Mouse (Mus musculus): ENCODE results near the gene Gm49450.
A peak's percentile ranks its signal among the peaks of the same experiment; 100 is the strongest.
"Not testable (repeated sequence)": the region's sequence is repeated elsewhere in the genome, so short reads cannot be mapped to it uniquely, and the experiment has no call there.

The Gm49450 gene

DNA sequence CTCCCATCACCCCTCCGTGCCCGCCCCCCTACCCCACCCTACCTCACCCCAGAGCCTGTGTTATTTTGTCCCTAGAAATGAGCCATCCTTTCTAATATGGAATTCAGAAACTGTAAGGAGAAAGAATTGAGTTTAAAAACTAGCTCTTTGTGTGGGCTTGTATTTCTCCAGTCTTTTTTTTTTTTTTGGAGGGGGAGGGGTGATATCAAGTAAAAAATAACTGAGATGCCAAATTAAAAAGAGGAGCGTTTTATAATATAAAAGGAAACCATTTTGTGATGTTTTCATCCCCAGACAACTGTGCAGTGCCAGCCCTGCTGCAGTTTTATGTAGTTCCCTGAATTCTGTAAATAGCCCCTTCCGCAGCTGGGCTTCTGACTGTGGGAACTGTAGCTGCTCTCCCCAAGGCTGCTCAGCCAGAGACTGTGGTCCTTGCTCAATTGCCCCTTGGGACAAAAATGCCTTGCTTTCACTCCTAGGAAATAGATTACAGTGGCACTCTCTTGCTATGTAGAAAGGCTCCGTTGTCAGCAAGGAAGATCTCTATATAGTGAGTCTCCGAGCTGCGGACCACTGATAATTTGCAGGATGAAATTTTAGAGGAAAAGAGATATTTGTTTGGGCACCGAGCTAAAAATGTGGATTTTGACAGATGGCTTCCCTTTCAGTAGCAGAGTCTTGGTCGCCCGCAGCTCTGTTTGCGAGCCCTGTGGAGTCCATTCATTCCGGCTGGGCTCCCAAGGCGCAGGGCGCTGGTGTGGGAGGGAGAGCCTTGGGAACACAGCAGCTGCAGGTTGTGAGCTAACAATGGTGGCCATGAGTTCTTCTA, 1.3 kb upstream of the Gm49450 start:
- peak in 1 of 2 experiments; percentile 57 for DNase-seq (ENCODE audit: low spot score in 2 of 2)

DNA sequence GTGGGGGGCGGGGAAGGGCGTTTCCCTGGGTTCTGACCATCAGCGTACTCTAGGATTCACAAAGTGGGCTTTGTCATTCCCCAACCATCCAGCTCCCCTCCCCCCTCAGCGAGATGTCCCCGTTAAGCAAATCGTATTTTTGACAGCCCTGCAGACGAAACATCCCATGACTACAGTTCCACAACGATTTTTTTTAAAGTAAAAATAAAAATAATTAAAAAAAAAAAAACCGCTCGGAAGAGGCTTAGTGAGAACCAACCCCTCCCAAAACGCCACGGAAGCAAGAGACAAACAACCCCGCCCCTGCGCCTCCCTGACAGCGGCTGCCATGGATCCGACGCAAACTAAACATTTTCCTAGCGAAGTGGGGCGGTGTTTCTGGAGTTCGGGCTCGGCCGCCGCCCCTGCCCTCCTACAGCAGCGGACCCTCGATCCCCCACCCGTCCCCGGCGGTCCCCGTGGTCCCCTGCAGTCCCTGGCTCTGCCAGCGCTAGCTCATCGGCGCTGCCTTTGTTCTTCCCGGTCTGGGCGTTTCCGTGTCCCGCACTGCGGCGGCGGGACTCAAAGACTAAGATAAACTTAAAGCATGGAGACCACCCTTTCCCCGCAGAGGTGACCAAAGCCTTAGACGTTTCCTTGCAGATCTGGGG, 475 bp downstream of the Gm49450 start:
- DNase-seq (ENCODE audit: low spot score in 2 of 2): peak in 1 of 2 experiments; percentile 64

DNA sequence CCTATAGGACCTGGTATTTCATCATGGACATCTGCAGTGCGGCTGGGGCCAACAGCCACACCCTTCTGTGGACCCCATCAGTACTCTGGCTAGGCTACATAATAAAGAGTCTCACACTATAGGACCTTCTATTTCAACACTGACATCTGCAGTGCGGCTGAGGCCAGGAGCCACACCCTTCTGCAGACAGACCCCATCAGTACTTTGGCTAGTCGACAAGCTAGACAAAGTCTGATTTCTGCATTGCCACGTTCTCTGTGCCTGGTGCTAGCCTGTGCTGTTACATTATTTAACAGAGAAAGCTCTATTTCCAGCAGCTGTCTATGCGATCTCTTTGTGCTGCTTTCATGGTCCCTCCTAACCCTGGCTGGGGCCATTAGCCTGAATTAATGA, 1.3 kb downstream of the Gm49450 start:
- DNase-seq (ENCODE audit: low spot score in 2 of 2): no peak

DNA sequence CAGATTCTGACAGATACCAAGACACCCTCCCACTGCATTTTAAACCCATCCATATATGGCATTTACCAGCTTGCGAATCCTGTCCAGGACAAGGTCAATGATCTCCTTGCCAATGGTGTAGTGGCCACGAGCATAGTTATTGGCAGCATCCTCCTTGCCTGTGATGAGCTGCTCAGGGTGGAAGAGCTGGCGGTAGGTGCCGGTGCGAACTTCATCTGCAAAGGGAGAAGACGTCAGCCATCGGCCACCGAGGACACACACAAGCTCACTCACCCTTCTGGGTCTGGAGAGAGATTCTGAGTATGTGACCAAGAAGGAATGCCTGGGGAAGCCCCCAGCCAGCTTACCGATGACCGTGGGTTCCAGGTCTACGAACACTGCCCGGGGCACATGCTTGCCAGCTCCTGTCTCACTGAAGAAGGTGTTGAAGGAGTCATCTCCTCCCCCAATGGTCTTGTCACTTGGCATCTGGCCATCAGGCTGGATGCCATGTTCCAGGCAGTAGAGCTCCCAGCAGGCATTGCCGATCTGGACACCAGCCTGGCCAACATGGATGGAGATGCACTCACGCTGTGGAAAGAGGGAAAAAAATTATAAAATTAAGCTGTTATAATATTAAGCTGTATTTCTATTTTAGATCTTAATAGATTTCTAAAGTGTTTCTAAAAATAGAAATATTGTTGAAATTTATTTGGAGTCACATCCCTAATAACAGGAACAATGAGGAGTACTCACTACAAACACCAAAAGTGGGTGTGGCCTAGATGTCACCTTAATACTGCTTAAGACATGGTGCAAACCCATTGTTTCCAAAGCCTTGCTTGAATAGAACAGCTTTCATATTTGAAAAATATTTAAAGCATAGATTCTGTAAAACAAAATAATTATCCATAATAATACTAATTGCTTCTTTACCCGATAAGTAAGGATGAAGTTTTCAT, 2.0 kb downstream of the Gm49450 start:
- DNase-seq (ENCODE audit: low spot score in 2 of 2): not testable (repeated sequence)

DNA sequence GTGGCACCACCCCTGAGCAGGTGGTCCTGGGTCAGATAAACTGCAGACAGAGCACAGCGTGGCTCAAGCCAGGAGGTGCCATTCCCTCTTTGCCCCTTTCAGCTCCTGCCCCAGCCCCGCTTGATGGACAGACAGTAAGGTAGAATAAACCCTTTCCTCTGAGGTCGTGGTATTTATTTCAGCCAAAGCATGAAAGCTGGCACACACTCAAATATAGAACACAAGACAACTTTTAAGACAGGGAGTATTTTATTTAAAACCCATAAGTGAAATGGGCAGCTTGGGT, 3.8 kb downstream of the Gm49450 start:
- no peak for DNase-seq (ENCODE audit: low spot score in 2 of 2)

DNA sequence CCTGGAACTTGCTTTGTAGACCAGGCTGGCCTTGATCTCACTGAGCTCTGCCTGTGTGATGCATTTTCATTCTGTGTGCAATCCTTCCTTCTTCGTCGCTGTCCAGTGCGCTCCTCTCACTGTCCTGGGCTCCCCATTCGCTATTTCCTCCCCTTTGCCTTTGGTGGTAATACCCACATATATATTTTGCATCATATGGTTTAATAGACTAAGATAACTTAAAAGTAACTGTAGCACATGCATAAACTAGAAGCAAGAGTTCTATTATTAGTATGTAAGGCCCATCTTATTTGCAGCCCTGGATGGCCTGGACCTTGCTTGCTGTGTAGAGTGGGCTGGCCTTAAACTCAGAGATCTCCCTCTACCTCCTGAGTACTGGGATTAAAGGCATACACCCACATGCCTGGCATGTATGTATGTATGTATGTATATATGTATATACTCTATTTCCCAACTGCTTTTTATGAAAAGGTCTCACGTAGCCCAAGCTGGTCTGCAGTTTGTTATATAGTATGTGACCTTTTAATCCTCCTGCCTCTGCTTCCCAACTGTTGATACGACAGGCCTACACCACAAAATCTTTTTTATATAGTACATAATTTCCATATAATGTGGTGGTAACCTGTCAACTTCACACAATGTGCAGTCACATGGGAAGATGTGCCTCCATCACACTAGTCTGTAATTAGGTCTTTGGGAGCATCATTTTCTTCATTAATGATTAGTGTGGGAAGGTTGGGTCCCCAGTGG, 4.3 kb downstream of the Gm49450 start:
- DNase-seq (ENCODE audit: low spot score in 2 of 2): no peak

DNA sequence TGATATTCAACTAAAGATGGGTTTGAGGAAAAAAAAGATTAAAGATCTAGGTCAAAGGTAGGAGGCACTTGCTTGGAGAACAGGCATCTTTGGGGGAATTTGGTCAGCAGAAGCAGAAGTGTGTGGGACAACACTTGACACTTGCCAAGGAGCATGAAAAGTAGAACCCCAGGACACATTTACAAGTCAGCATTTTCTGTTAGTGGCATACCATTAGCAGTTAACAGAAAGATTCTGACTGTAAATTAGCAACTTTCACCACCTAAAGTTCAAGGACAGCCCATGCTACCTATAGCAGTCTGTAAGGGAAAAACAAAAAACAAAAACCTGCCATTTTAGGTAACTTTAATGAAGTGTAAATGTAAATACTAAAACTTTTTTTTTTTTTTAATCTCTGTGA, 5.0 kb downstream of the Gm49450 start:
- DNase-seq (ENCODE audit: low spot score in 2 of 2): no peak

DNA sequence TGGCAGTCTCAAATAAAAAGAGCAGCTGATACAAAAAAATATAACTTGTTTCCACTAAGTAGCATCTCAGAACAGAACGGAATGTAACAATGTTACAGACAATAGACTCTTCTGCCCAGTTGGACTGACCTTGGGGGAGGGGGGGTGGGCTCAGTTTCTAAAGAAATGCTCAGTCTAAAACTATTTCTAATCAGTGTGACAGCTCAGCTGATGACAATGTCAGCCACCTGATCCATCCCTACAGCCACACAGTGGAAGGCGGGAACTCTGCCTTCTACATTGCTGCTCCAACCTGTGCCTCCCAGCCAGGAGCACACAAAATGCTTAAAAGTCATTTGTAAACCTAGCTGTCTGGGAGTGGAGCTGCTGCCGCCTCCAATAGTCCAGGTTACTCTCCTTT, 5.5 kb downstream of the Gm49450 start:
- no peak for DNase-seq (ENCODE audit: low spot score in 2 of 2)

DNA sequence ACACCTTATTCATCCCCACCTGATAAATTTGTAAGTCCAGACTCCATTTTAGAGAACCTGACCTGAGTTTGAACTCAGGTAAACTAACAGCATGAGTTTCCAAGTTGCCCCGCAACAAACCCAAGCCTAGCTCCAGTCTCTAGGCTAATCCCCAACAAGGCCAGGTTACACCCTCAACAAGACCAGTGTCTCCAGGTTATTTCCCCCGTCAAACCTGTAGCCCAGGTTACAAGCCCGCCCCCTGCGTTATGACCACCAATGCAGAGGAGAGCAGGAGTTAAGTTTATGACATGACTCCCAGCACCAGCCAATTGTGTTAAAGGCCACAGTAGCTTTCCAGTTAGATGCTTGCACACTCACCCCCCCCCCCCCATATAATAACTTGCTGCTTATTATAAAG, 10.2 kb downstream of the Gm49450 start:
- no peak for DNase-seq (ENCODE audit: low spot score in 2 of 2)

DNA sequence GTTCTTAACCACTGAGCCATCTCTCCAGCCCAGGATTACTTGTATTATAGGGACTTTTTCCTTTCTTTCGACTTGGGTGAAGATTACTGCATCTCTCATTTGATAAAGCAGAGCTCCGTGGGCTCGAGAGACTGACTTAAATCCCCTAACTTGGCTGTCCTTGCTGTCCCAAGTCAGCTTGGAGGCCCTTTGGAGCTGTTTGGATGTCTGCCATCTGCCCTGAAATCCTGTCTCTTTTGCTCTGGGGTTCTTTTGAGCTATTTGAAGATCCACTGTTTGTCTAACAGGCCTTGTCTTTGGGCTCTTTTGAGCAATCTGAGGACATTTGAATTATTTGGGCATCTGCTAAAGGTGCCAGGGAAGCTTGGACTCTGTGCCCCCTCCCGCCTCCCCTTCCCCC, 11.3 kb downstream of the Gm49450 start:
- no peak for DNase-seq (ENCODE audit: low spot score in 2 of 2)

DNA sequence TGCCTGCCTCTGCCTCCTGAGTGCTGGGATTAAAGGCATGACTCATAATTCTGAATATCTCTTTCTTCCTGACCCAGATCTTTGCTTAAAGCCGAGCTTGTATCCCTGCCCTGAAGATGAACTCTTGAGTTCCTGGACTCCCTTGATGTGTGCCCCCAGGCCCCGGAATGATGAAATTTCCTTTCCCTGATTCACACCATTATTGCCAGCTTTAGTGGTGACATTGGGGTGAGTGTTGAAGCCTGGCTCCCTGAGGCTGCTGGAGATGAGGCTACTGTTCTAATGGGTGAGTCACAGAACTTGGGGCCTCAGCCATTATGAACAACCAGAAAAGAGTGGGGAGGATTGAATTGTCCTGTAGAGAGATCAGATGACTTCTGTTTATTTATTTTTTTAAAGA, 11.8 kb downstream of the Gm49450 start:
- no peak for DNase-seq (ENCODE audit: low spot score in 2 of 2)

DNA sequence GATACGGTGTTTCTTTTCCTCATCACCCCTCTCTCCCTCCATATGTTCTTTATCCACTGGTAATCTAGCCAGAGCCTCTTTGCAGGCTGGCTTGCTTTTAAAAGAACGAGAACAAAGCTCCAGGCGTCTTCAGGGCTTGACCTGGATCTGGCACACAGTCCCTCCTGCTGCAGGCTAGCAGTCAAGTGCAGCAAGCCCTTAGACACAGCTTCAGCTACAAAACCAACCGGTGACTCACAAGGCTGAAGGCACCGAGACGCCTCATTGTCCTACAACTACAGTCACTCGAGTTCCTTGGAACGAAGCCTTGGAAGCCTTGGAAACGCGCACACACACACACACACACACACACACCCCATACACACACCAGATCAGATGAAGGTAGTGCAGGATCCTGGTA, 12.5 kb downstream of the Gm49450 start:
- no peak for DNase-seq (ENCODE audit: low spot score in 2 of 2)

DNA sequence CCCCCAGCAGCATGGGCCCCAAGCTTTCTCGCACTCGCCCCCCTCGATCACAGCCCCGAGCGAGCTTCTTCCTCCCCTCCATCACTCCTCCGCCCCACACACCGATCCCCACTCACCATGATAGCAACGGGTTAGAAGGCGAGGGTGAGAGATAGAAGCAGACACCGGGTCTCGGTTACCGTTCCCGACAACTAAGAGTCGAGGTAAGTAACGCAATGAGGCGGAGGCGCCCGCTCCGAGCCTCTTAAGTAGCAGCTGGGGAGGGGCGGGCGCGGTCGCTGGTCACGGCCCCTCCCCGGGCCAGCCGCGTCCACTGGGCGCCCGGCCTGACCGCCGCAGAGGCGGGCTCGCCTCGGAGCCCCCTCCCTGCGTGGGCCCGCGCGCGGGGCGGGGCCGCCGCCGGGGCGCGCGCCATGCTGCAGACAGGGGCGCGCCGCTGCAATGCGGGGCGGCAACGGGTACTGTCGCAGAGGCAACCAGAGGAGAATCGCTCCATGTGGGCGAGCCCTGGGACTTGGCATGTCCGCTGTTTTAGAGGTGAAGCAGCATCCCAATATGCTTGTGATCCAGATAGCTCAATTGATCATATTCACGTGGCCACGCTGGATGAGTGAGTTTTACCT, 19.0 kb downstream of the Gm49450 start, which contains the start of gene Tuba1b:
Tuba1b (minus strand) TSS at position 349 of the 623 bp plus-strand sequence.
- peak; percentile 90 for DNase-seq (ENCODE audit: low spot score in 2 of 2)

DNA sequence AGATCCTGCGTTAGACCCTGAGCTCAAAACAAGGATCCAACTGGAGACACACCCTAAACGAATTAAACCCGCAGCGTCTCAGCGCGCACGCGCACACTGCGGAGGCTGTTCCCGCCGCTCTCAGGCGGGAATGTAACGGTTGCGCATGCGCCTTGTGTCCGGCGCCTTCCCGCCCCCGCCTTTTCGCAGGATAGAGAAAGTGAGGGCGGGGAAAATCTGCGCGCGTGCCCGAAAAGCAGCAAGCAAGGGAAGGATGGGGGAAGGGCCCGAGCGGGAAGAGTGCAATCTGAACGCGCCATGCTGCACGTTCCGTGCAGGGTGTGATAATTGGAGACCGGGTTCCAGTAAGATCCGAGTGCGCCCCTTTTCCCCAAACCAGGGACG, 19.5 kb downstream of the Gm49450 start:
- peak; percentile 92 to 95 for DNase-seq (ENCODE audit: low spot score in 2 of 2)

DNA sequence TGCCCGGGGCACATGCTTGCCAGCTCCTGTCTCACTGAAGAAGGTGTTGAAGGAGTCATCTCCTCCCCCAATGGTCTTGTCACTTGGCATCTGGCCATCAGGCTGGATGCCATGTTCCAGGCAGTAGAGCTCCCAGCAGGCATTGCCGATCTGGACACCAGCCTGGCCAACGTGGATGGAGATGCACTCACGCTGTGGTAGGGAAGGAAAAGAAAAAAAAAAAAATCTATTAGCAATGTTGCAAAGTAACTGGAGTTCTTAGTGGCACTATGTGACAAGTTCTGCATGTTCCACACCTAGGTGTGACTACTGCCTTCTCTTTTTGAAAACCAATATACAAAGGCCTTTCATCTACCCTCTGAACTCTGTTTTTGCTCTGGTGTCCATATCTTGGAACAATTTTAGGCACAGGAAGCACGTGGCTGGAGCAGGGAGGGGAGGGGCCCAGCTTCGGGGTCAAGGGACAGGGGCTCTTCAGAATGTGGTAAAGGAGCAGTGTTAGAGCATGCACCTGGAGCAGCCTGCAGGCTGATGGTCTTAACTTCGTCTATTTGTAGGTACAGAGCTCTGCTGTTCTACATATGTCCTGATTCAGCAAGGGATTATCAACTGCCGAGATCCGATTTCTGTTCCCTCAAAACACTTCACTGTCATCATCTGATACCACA, 20.2 kb downstream of the Gm49450 start:
- not testable (repeated sequence) for DNase-seq (ENCODE audit: low spot score in 2 of 2)

DNA sequence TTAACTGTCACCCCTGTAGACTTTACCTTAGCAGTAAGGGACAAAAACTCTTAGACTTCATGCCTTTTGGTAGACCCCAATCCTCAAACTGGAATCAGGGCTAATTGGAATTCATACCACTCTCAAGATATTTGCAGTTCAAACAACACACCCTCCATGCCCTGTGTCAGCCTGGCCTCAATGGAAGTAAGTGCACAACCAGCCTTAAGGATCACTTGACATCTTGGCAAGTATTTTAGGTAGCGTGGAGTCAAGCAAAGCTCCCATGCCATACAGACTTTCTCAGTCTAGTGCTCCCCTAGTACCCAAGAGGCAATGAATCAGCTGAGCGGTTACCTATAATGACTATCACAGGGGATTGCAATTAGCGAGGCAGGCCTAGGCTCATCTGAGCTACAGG, 22.4 kb downstream of the Gm49450 start:
- DNase-seq (ENCODE audit: low spot score in 2 of 2): no peak

DNA sequence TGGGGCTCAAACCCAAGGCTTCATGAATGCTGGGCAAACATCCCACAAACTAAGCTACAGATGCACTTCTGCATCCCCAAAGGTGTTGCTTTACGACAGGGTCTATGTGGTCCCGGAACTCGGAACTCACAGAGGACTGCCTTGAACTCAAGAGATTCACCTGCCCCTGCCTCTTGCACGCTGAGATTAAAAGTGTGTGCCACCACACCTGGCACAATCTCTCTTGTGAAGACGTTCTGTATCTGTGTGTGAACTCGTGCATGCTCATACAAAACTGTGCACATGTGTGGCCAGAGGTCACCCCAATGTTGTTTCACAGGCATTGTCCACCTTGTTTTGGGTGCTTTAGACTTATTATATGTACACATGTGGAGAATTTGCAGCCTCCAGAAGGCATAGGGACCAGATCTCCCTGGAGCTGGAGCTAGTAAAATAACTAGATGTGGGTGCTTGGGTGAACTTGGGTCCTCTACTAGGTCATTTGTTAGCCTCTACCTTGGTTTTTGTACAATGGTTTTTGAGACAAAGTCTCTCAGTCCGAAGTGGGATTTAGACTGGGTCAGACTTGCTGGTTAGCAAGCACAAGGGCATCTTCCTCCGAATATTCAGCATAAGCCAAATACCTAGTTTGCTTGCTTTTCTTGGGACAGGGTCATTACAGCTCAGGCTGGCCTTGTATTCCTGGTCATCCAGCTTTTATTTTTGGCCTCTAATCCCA, 23.2 kb downstream of the Gm49450 start:
- no peak for DNase-seq (ENCODE audit: low spot score in 2 of 2)

DNA sequence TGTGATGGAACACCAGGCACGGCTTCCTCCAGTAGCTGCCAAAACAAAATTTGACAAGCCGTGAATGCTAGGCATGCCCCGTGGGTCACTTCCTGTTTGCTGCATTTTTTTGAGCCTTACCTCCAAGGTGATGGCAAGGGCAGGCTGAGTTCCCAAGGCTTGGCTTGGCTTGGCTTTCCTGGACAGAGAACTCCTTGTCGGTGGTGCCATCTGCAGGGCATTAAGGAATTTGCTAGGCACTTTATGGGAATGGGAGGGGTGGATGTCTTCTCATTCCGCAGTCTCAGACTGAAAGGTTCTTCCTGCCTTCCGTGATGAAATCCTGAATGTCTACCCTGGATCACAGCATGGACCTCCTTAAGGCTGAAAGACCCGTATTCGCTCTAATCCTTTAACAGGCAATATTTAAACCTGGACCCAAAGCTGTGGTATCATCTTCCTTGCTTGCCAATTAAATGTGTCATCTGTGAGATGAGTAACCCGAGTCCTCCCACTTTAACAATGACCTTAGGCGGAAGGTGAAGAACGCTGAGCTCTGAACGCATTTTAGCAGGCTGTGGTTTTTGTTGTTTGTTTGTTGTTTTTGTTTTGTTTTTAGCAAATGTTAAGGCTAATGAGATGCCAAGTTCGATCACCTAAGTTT, 24.6 kb downstream of the Gm49450 start:
- DNase-seq (ENCODE audit: low spot score in 2 of 2): peak in 1 of 2 experiments; percentile 59

DNA sequence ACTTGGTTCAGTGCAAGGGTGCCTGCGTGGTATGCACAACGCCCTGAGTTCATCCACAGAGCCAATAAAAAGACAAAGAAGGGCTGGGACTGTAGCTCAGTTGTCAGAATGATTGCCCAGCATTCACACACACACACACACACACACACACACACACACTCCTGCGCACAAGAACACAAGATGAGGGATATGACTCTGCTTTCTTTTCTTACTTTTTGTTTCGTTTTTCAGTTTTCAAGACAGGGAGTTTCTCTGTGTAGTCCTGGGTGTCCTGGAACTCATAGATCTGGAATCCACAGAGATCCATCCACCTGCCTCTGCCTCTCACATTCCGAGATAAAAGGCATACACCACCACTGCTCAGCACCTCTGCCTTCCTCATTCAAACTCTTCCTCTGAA, 25.8 kb downstream of the Gm49450 start:
- DNase-seq (ENCODE audit: low spot score in 2 of 2): no peak

Data from frontal cortex, postnatal 10 days (tissue).